Comparison of ENCODE assay signal across 8 mouse cellular contexts in the genomic region with DNA sequence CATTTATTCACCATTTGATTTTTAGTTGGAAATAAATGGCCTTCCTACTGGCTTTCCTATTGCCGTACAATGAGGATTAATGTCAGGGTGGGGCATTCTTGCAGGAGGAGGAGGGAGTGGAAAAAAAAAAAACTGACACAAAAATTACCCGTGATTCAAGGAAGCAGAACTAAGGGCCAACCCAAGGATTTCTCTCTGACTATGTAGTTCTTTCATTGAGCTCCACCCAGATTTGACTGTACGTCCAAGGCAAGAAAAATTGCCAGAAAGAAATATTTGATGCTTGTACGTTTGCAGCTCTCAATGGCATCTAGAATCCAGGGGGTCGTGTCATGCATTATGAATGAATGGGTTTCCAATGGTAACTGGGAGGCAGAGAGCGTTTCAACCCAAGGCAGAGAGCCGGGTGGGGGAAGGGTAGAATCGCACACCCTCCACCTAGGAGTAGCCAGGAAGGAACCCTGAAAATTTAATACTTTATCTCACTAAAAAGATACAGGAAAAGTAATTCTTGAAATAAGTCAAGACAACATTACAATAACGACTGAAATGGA. TPM values are rescaled to one million over a fixed set of nuclear protein-coding genes. Genes with fewer than 3 reads are reported as not detected.
A peak's percentile ranks its signal among the peaks of the same experiment; 100 is the strongest.
DNase-seq lines count a peak whose midpoint lies in the region; ATAC-seq and TF ChIP-seq lines count a peak whose summit lies in the region.

No protein-coding gene starts in this region.

- WGBS in liver, embryonic 11.5 days, result 13% methylated on average over 9 of the region's 9 CpGs
- WGBS in embryonic facial prominence, embryonic 10.5 days, result 5% methylated on average over 9 of the region's 9 CpGs
- 11% methylated on average over 9 of the region's 9 CpGs for WGBS in intestine, embryonic 16.5 days
- 5% methylated on average over 9 of the region's 9 CpGs for WGBS in olfactory bulb, adult 2 months

- no peaks in the 10 kb centered on the region for H3K36me3 ChIP-seq in liver, embryonic 11.5 days (ENCODE audit: control insufficient read depth, insufficient read depth, low read length)
- H3K36me3 ChIP-seq in embryonic facial prominence, embryonic 10.5 days (replicated peaks), result no peaks in the 10 kb centered on the region
- no peaks in the 10 kb centered on the region for H3K36me3 ChIP-seq in intestine, embryonic 16.5 days (ENCODE audit: control insufficient read depth, insufficient read depth, low read length)

- intact Hi-C loops in left cerebral cortex, postnatal 36 days (cut with DNase I), result loop anchor here (2.0 kb wide), 1 partner anchor 39 kb away; no protein-coding TSS in a partner anchor

- peaks cover 16% of the 10 kb centered on the region for H3K27me3 ChIP-seq in liver, embryonic 11.5 days (replicated peaks; ENCODE audit: control insufficient read depth, insufficient read depth, low read length)
- no peaks in the 10 kb centered on the region; the same call in 1 of the 2 replicates for H3K27me3 ChIP-seq in embryonic facial prominence, embryonic 10.5 days (replicated peaks; ENCODE audit: low read depth, poor library complexity, severe bottlenecking)
- no peaks in the 10 kb centered on the region for H3K27me3 ChIP-seq in intestine, embryonic 16.5 days (replicated peaks; ENCODE audit: control insufficient read depth, insufficient read depth, low read length)

- H3K4me1 ChIP-seq in liver, embryonic 11.5 days (replicated peaks; ENCODE audit: control insufficient read depth, insufficient read depth, low read length), result no peaks in the 10 kb centered on the region; the same call in 1 of the 2 replicates
- H3K4me1 ChIP-seq in embryonic facial prominence, embryonic 10.5 days, result peaks cover 59% of the 10 kb centered on the region
- H3K4me1 ChIP-seq in intestine, embryonic 16.5 days (ENCODE audit: control insufficient read depth, insufficient read depth, low read length), result peaks cover 8% of the 10 kb centered on the region
- peaks cover 29% of the 10 kb centered on the region for H3K4me1 ChIP-seq in olfactory bulb, adult 2 months (ENCODE audit: control insufficient read depth, insufficient read depth, low read length)

- no peak for ATAC-seq in liver, embryonic 11.5 days (replicated peaks; ENCODE audit: low FRiP score)
- ATAC-seq in intestine, embryonic 16.5 days, result no peak

- no peak for DNase-seq in liver, embryonic 11.5 days (ENCODE audit: low spot score)
- DNase-seq in liver, result no peak
- DNase-seq in embryonic facial prominence, embryonic 10.5 days (ENCODE audit: low spot score), result peak; percentile 37
- no peak for DNase-seq in adrenal gland, adult 8-10 months
- DNase-seq in left cerebral cortex, postnatal 36 days (ENCODE audit: low spot score in 2 of 2), result no peak
- no peak for DNase-seq in ovary, postnatal 14 days (ENCODE audit: low spot score)

- H3K9ac ChIP-seq in liver, embryonic 11.5 days (ENCODE audit: low read depth, low read length), result no peak overlapping the region
- no peak overlapping the region for H3K9ac ChIP-seq in intestine, embryonic 16.5 days (ENCODE audit: low read depth, low read length)

- no peak for TF ChIP-seq CTCF in olfactory bulb, adult 2 months (IDR thresholded peaks at IDR 0.05; ENCODE audit: insufficient read depth, low read depth, low read length)

- H3K4me2 ChIP-seq in liver, embryonic 11.5 days, result peak overlapping the region; percentile 62
- H3K4me2 ChIP-seq in intestine, embryonic 16.5 days (ENCODE audit: low read depth, low read length), result peak overlapping the region; percentile 56

- no peak overlapping the region for H3K27ac ChIP-seq in liver, embryonic 11.5 days (ENCODE audit: low read depth, low read length)
- peak overlapping the region; percentile 82 for H3K27ac ChIP-seq in embryonic facial prominence, embryonic 10.5 days (replicated peaks)
- no peak overlapping the region for H3K27ac ChIP-seq in intestine, embryonic 16.5 days (ENCODE audit: low read length)
- 0 out of 2 replicates have a peak overlapping the region, but pooled peaks have one; percentile 4 for H3K27ac ChIP-seq in olfactory bulb, adult 2 months (ENCODE audit: insufficient read depth, low read depth, low read length)

- H3K4me3 ChIP-seq in liver, embryonic 11.5 days (ENCODE audit: low read depth, low read length), result no peak overlapping the region; the same call in 1 of the 2 replicates
- H3K4me3 ChIP-seq in embryonic facial prominence, embryonic 10.5 days, result peak overlapping the region; percentile 63
- H3K4me3 ChIP-seq in intestine, embryonic 16.5 days (ENCODE audit: low read length), result peak overlapping the region; percentile 46
- peak overlapping the region; percentile 35 for H3K4me3 ChIP-seq in olfactory bulb, adult 2 months (ENCODE audit: insufficient read depth, low read depth, low read length)

- no peak for TF ChIP-seq POLR2A in olfactory bulb, adult 2 months (IDR thresholded peaks at IDR 0.05; ENCODE audit: insufficient read depth, low read depth, low read length)

- no peaks in the 10 kb centered on the region for H3K9me3 ChIP-seq in liver, embryonic 11.5 days (ENCODE audit: control insufficient read depth, low read length)
- H3K9me3 ChIP-seq in embryonic facial prominence, embryonic 10.5 days, result no peaks in the 10 kb centered on the region
- no peaks in the 10 kb centered on the region for H3K9me3 ChIP-seq in intestine, embryonic 16.5 days (ENCODE audit: control insufficient read depth, low read length)

RNA-seq across cellular contexts. Expression of gene Gm6525, which starts 45.9 kb away (rescaled TPM):
- polyA plus RNA-seq in liver, embryonic 11.5 days (2014; fragmentation: Nextera tagmentation; extraction: Ambion mirVana), result 0.27 and 0.48 TPM in 2 replicates
- polyA plus RNA-seq in embryonic facial prominence, embryonic 10.5 days (2016; fragmentation: Nextera tagmentation; extraction: Ambion mirVana), result 0.91 and 1.3 TPM in 2 replicates
- polyA plus RNA-seq in intestine, embryonic 16.5 days (2015; fragmentation: Nextera tagmentation; extraction: Ambion mirVana), result 1.2 and 1.4 TPM in 2 replicates
- not detected in 2 replicates for polyA plus RNA-seq in olfactory bulb, adult 2 months (2012; ENCODE audit: insufficient read depth, insufficient read length, low replicate concordance, missing spikeins)
- total RNA-seq in adrenal gland, adult 8-10 months (2022), result not detected
- total RNA-seq in left cerebral cortex, postnatal 36 days (2021), result not detected

Comparison
In these comparisons a context has a peak if more than half of its experiments do, and no peak if none do; other contexts are left out.
1. H3K27ac ChIP-seq: peak in embryonic facial prominence, embryonic 10.5 days (single experiment) and olfactory bulb, adult 2 months (single experiment); none in liver, embryonic 11.5 days (single experiment) and intestine, embryonic 16.5 days (single experiment).